Mouse (Mus musculus) bone marrow, adult 2 months (tissue): Measurements from ENCODE around the gene Samd4. TPM values are rescaled to one million over a fixed set of nuclear protein-coding genes. Genes with fewer than 3 reads are reported as not detected.
A peak's percentile ranks its signal among the peaks of the same experiment; 100 is the strongest.

ENCODE experiments used
- H3K27ac ChIP-seq: fragments of 200-500 bp; 2 replicates; pipeline ENCODE4 v1.5.1; 2012; ENCODE audit warnings: low read depth, mild to moderate bottlenecking, control low read depth, inconsistent platforms, low read length; ENCODE audit not compliant: control insufficient read depth, poor library complexity, insufficient read depth
- H3K4me1 ChIP-seq: fragments of 200-500 bp; 2 replicates; pipeline ENCODE4 v1.6.1; 2011; ENCODE audit warnings: low read length; ENCODE audit not compliant: control insufficient read depth, insufficient read depth
- H3K4me3 ChIP-seq: fragments of 200-500 bp; replicated peaks from 2 replicates; pipeline ENCODE3; 2011; ENCODE audit warnings: mild to moderate bottlenecking, low read depth, low read length, control low read depth; ENCODE audit not compliant: control insufficient read depth
- CTCF ChIP-seq: fragments of 200-500 bp; IDR thresholded peaks from 2 replicates; pipeline ENCODE4 v1.5.1; 2011; ENCODE audit warnings: low read length, control low read depth; ENCODE audit not compliant: control insufficient read depth, insufficient read depth
- POLR2A ChIP-seq: fragments of 200-500 bp; IDR thresholded peaks from 2 replicates; pipeline ENCODE4 v1.6.1; 2011; ENCODE audit warnings: low read depth, mild to moderate bottlenecking, control low read depth, low read length, borderline replicate concordance; ENCODE audit not compliant: control insufficient read depth
- WGBS: fragments of 180-500 bp; shearing (Covaris S2); methylation state at CpG from one replicate; pipeline ENCODE4 v1.1.7; 2018; 5-methylcytosine and 5-hydroxymethylcytosine counted together
- polyA plus RNA-seq: library from polyadenylated mRNA; stranded (reverse); fragments of >200 nt; gene quantifications from 2 replicates; pipeline ENCODE4 v1.2.4, GENCODE M21; 2011; ENCODE audit warnings: low replicate concordance; ENCODE audit not compliant: missing spikeins, insufficient read depth, insufficient read length

Gene Samd4
- polyA plus RNA-seq, 1 experiment: 3.6 TPM

DNA sequence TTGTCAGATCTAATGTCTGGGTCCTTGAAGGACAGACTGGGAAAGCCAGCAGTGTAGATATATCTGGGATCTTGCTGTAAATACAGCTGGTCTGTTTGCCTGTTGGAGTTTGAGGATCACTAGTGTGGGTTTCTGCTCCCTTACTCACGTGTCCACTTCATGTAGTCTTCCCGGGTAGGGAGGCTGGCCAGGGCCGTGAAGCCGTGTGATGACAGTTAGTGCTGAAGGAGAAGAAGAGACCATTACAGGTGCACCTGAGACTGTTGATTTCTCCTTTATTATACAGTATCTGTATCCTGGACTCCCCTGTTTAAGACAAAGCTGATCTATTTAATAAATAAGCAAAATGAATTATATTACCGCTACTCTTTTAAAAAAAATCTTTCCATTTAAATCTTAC, 34.5 kb downstream of the Samd4 start:
- Histone ChIP-seq H3K4me3 (no peak overlapping the region), H3K27ac (no peak overlapping the region), H3K4me1 (no peaks in the 10 kb centered on the region)
- WGBS: 84% methylated on average over 5 of the region's 5 CpGs
- TF ChIP-seq POLR2A: no peak
- no peak for TF ChIP-seq CTCF

DNA sequence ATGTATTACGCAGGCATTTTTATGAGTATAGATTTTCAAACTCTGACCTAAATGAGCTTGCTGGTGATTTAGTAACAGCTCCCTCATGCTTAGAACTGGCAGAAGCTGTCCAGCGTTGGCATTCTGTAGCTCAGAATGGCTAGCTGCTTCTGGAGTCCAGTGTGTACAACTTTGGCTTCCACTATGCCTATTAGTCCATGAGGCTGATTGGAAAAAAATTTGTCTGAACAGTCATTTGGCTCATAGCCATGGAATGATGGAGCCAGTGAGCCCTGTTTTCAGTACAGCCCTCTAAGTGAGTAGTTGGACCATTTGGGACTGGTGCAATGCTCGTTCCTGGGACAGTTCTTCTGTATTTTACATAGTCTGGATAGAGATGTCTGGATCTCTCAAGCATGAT, 34.9 kb downstream of the Samd4 start:
- TF ChIP-seq POLR2A (no peak), CTCF (no peak)
- H3K27ac ChIP-seq: no peak overlapping the region
- no peaks in the 10 kb centered on the region for H3K4me1 ChIP-seq
- 84% methylated on average over 3 of the region's 3 CpGs for WGBS
- no peak overlapping the region for H3K4me3 ChIP-seq

DNA sequence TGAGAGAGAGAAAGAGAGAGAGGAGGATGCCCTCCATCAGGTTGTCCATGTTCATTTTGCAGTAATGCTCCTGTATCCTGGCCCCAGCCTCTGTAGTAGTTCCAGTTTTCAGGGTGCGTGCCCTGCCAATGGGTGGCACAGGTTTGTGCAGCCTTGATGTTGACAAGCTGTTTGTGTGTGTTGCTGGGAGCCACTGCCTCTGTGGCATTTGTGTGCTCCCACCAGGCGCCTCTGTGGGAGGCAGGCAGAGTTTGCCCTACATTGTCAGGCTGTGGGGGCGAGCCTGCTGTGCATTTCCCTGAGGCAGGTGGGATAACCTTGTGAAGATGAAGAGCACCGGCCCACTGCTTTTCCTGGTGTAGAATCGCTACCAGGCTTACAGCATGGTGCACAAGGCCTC, 37.8 kb downstream of the Samd4 start:
- WGBS: 80% methylated on average over 5 of the region's 5 CpGs
- no peak overlapping the region for H3K4me3 ChIP-seq
- TF ChIP-seq CTCF (no peak), POLR2A (no peak)
- H3K27ac ChIP-seq: no peak overlapping the region
- no peaks in the 10 kb centered on the region; the same call in 1 of the 2 replicates for H3K4me1 ChIP-seq

DNA sequence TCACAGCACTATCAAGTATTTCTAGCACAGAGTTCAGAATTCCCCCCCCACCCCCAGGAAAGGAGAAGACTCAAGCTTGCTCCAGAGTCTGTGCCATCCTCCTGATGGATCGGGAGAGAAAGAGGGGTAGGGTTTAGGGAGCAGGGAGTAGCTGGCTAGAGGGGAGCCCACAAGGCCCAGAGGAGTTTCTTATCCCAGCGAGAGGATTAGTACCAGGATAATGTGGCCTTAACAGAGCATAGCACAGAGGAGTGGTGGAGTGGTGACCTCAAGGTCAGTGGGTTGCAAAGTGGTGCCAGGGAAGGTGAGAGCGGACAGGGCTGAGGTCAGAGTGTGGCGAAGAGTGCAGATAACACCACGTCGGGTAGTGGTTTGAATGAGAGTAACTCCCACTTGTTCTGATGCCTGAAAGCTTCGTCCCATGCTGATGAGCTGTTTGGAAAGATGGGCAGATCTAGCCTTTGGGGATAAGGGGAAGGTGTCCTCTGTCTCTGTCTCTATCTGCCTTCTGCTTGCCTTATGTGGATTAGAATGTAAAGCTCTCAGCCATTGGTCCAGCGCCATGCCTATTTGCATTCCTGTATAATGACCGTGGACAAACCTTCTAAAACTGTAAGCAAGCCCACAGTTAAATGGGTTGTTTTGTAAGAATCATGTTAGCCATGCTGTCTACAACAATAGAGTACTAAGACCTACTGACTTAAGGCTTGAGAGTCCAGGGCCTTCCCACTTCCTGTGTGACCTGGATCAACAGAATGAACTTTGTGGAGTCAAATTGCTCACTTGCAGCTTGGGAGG, 38.7 kb downstream of the Samd4 start:
- 82% methylated on average over 9 of the region's 9 CpGs for WGBS
- TF ChIP-seq POLR2A: no peak
- TF ChIP-seq CTCF: no peak
- Histone ChIP-seq H3K27ac (no peak overlapping the region), H3K4me1 (no peaks in the 10 kb centered on the region; the same call in 1 of the 2 replicates), H3K4me3 (no peak overlapping the region)

DNA sequence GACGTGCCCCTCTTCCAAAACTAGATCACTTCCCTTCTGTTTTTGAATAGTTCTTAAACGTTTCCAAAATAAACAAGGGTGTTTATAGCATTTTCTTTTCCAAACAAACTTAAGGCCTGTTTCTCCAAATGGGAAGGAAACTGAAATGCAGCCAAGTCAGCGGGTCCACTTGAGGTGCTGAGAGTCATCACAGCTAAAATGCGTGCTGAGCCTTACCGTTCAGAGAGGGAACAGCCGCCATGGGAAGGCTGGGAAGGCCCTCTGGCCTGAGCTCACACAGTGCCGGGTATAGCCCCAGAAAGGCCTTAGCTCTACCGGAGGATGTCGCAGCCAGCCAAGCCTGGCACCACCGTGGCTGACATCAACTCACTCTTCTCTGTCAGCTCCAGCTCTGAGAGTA, 41.3 kb downstream of the Samd4 start:
- H3K4me1 ChIP-seq: no peaks in the 10 kb centered on the region; the same call in 1 of the 2 replicates
- H3K4me3 ChIP-seq: no peak overlapping the region
- TF ChIP-seq CTCF: no peak
- no peak for TF ChIP-seq POLR2A
- 67% methylated on average over 10 of the region's 10 CpGs for WGBS
- peak overlapping the region; percentile 26; the same call in 1 of the 2 replicates for H3K27ac ChIP-seq

DNA sequence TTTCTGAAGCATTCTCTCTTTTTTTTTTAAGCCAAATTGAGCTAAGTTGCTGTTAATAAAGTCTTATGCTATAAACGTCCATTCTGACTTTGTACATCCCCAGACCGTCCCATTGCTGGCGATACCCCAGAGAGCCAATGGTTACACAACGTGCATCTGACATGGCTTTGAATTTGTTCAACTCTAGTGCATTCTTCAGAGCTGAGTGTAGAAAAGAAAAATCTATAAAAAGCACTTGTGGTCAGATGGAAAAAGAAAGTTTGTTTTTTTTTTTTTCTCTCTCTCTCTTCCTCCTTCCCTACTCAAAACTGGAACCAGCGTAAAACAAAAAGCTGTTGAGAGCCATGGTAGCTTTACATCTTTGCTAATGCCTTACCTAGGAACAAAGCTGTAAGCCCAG, 41.8 kb downstream of the Samd4 start:
- TF ChIP-seq POLR2A (no peak), CTCF (no peak)
- Histone ChIP-seq H3K4me3 (no peak overlapping the region), H3K27ac (no peak overlapping the region), H3K4me1 (no peaks in the 10 kb centered on the region; the same call in 1 of the 2 replicates)
- 36% methylated on average over 5 of the region's 5 CpGs for WGBS

DNA sequence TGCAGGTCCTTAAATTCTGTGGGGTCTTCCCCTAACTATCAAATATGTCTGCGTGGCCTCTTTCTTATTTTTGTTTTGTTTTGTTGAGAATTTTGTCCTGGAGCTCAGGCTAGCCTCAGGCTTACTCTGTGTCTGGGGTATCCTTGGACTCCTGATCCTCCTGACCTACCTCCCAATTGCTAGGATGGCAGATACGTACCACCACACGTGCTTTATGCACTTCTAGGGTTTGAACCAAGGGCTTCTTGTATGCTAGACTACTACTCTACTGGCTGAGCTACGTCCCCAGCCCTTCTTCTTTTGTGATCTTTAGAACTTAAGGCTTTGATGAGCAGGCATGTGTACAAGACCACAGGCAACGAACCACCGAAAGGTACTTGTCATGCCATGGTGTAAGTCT, 45.9 kb downstream of the Samd4 start:
- WGBS: 83% methylated on average over 6 of the region's 6 CpGs
- Histone ChIP-seq H3K4me3 (no peak overlapping the region), H3K4me1 (no peaks in the 10 kb centered on the region; the same call in 1 of the 2 replicates), H3K27ac (no peak overlapping the region)
- TF ChIP-seq POLR2A: no peak
- TF ChIP-seq CTCF: no peak

DNA sequence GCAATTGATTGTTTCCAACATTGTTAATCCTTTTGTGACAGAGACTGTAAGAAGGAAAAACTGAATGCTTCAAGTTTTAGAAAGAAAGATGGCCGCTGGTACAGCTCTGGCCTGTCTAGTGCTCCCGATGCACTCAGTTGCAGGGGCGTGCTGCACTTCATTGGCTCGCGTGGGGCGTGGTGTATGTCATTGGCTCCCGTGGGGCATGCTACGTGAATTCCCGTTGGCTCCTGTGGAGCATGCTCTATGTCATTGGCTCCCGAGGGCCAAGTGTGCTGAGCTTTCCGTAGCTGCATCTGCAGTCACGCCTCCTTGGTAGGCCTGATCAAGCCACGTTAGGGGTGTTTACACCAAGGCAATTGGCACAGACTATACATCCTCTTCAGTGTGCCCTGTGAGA, 49.5 kb downstream of the Samd4 start:
- TF ChIP-seq CTCF: no peak
- no peak for TF ChIP-seq POLR2A
- 80% methylated on average over 13 of the region's 13 CpGs for WGBS

DNA sequence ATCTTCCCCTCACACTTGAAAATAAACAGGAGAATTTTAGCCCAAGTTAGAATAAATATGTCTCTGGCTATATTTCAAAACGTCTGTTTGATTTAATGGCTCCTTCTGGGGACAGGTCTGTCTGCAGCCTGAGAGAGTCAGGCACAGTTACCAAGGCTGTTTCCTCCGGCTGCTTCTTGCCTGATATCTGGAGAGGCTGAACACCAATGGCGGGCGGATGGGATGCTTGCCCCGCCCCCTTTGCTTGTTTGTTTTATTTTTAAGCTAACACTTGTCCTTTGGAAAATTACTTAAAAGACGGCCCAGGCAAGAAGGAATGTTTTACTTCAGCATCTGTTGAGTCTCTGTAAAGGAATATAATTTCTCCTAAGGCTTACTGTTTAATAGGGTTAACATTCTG, 50.1 kb downstream of the Samd4 start:
- H3K27ac ChIP-seq: no peak overlapping the region
- 32% methylated on average over 6 of the region's 6 CpGs for WGBS
- no peak for TF ChIP-seq POLR2A
- TF ChIP-seq CTCF: no peak
- H3K4me1 ChIP-seq: no peaks in the 10 kb centered on the region
- no peak overlapping the region for H3K4me3 ChIP-seq

More for the DNA sequence above, 49.5 kb downstream of the Samd4 start:
- no peak overlapping the region for H3K27ac ChIP-seq
- no peaks in the 10 kb centered on the region for H3K4me1 ChIP-seq
- no peak overlapping the region for H3K4me3 ChIP-seq
